Mouse (Mus musculus): ENCODE results near the gene Zyg11b. TPM values are rescaled to one million over a fixed set of nuclear protein-coding genes. Genes with fewer than 3 reads are reported as not detected.

The Zyg11b gene
- total and polyA plus RNA-seq, 3 experiments, result 9.3 to 14.2 (median 11.8) TPM

- H3K4me1 ChIP-seq (ENCODE audit: control insufficient read depth in 1 of 2, insufficient read depth in 2 of 2), result peaks cover 7 to 23% of the 10 kb centered on the region in 2 experiments; a peak in 3 of 4 replicates
- no peak overlapping the region for H3K4me3 ChIP-seq (replicated peaks in 1 of 3; ENCODE audit: low read depth in 2 of 3, low read length in 2 of 3, poor library complexity in 1 of 3)
- H3K79me2 ChIP-seq (replicated peaks; ENCODE audit: control insufficient read depth, extremely low read depth, insufficient read depth, poor library complexity, severe bottlenecking), result no peaks in the 10 kb centered on the region
- no peak overlapping the region for H3K9ac ChIP-seq (ENCODE audit: insufficient read depth, low read depth)
- TF ChIP-seq IRF4 (IDR thresholded peaks at IDR 0.05; ENCODE audit: low read depth, low read length) (no peak), MAX (IDR thresholded peaks at IDR 0.05; ENCODE audit: low read length) (0 out of 2 replicates have a peak, but pooled peaks have one; percentile 38)
- H3K4me2 ChIP-seq (ENCODE audit: insufficient read depth, low read depth, poor library complexity, severe bottlenecking), result no peak overlapping the region
- in situ Hi-C loops (cut with MboI; ENCODE audit: low pct_ligation_motif_present, low pct_unique_long_range_greater_than_20kb, low sequenced_read_pairs) (no loop called here), dilution Hi-C loops (cut with MboI; ENCODE audit: extremely low pct_ligation_motif_present, extremely low pct_unique_long_range_greater_than_20kb, low sequenced_read_pairs) (no loop called here)
- DNase-seq (ENCODE audit: extremely low read depth), result no peak
- H3K9me3 ChIP-seq (replicated peaks; ENCODE audit: low read length), result peaks cover 3% of the 10 kb centered on the region
- no peak overlapping the region for H3K27ac ChIP-seq (ENCODE audit: insufficient read depth, low read depth)
- no peaks in the 10 kb centered on the region for H3K36me3 ChIP-seq (replicated peaks in 1 of 2; ENCODE audit: control insufficient read depth in 1 of 2, insufficient read depth in 1 of 2, low read length in 1 of 2)
- no peaks in the 10 kb centered on the region for H3K27me3 ChIP-seq (replicated peaks)
These were observed 9.8 kb upstream of the Zyg11b start for GRCm38 (mm10) chr4:108310706-108311105.

GRCm38 (mm10) chr4:108302296-108302890 lies 1.5 kb upstream of the Zyg11b start:
- no peak overlapping the region for H3K9ac ChIP-seq (ENCODE audit: insufficient read depth, low read depth)
- in situ Hi-C loops (cut with MboI; ENCODE audit: low pct_ligation_motif_present, low pct_unique_long_range_greater_than_20kb, low sequenced_read_pairs), result no loop called here
- H3K4me1 ChIP-seq (ENCODE audit: control insufficient read depth in 1 of 2, insufficient read depth in 2 of 2), result peaks cover 6 to 30% of the 10 kb centered on the region in 2 experiments; a peak in 3 of 4 replicates
- dilution Hi-C loops (cut with MboI; ENCODE audit: extremely low pct_ligation_motif_present, extremely low pct_unique_long_range_greater_than_20kb, low sequenced_read_pairs), result no loop called here
- peaks cover 11% of the 10 kb centered on the region for H3K79me2 ChIP-seq (replicated peaks; ENCODE audit: control insufficient read depth, extremely low read depth, insufficient read depth, poor library complexity, severe bottlenecking)
- TF ChIP-seq USF1 (IDR thresholded peaks at IDR 0.05; ENCODE audit: low read depth, low read length), result no peak
- TF ChIP-seq SIN3A (IDR thresholded peaks at IDR 0.05; ENCODE audit: low read length), result no peak
- TF ChIP-seq ZC3H11A (IDR thresholded peaks at IDR 0.05; ENCODE audit: low read depth, low read length), result no peak
- no peak for TF ChIP-seq USF2 (conservative IDR thresholded peaks at IDR 0.05; ENCODE audit: low read depth, low read length)
- TF ChIP-seq SMC3 (IDR thresholded peaks at IDR 0.05; ENCODE audit: low read depth, low read length), result no peak
- TF ChIP-seq ETS1 (conservative IDR thresholded peaks at IDR 0.05; ENCODE audit: low read depth, low read length), result no peak
- no peak for TF ChIP-seq IRF4 (IDR thresholded peaks at IDR 0.05; ENCODE audit: low read depth, low read length)
- no peak for TF ChIP-seq RCOR1 (conservative IDR thresholded peaks at IDR 0.05; ENCODE audit: low read depth, low read length)
- TF ChIP-seq POLR2AphosphoS2 (IDR thresholded peaks at IDR 0.05; ENCODE audit: low read depth, low read length), result no peak
- TF ChIP-seq NELFE (IDR thresholded peaks at IDR 0.05; ENCODE audit: low read depth, low read length), result no peak
- no peak for TF ChIP-seq CTCF (conservative IDR thresholded peaks at IDR 0.05 in 1 of 2, IDR thresholded peaks at IDR 0.05 in 1 of 2; ENCODE audit: low read depth in 2 of 2, low read length in 2 of 2)
- H3K4me2 ChIP-seq (ENCODE audit: insufficient read depth, low read depth, poor library complexity, severe bottlenecking), result no peak overlapping the region
- H3K9me3 ChIP-seq (replicated peaks; ENCODE audit: low read length), result peaks cover 3% of the 10 kb centered on the region
- H3K27me3 ChIP-seq (replicated peaks), result no peaks in the 10 kb centered on the region
- no peak overlapping the region for H3K27ac ChIP-seq (ENCODE audit: insufficient read depth, low read depth)
- no peak overlapping the region for H3K4me3 ChIP-seq (replicated peaks in 1 of 3; ENCODE audit: low read depth in 2 of 3, low read length in 2 of 3, poor library complexity in 1 of 3)
- no peak for DNase-seq (ENCODE audit: extremely low read depth)
- peaks cover 0 to 5% of the 10 kb centered on the region in 2 experiments for H3K36me3 ChIP-seq (replicated peaks in 1 of 2; ENCODE audit: control insufficient read depth in 1 of 2, insufficient read depth in 1 of 2, low read length in 1 of 2)

- H3K79me2 ChIP-seq (replicated peaks; ENCODE audit: control insufficient read depth, extremely low read depth, insufficient read depth, poor library complexity, severe bottlenecking), result peaks cover 11% of the 10 kb centered on the region
- no peak for DNase-seq (ENCODE audit: extremely low read depth)
- in situ Hi-C loops (cut with MboI; ENCODE audit: low pct_ligation_motif_present, low pct_unique_long_range_greater_than_20kb, low sequenced_read_pairs) (no loop called here), dilution Hi-C loops (cut with MboI; ENCODE audit: extremely low pct_ligation_motif_present, extremely low pct_unique_long_range_greater_than_20kb, low sequenced_read_pairs) (no loop called here)
- peaks cover 0 to 5% of the 10 kb centered on the region in 2 experiments for H3K36me3 ChIP-seq (replicated peaks in 1 of 2; ENCODE audit: control insufficient read depth in 1 of 2, insufficient read depth in 1 of 2, low read length in 1 of 2)
- H3K4me2 ChIP-seq (ENCODE audit: insufficient read depth, low read depth, poor library complexity, severe bottlenecking), result peak overlapping the region; percentile 91
- no peak overlapping the region for H3K27ac ChIP-seq (ENCODE audit: insufficient read depth, low read depth)
- H3K9ac ChIP-seq (ENCODE audit: insufficient read depth, low read depth), result peak overlapping the region; percentile 97
- H3K9me3 ChIP-seq (replicated peaks; ENCODE audit: low read length), result peaks cover 2% of the 10 kb centered on the region
- peak overlapping the region; percentile 70 to 98 (median 88) for H3K4me3 ChIP-seq (replicated peaks in 1 of 3; ENCODE audit: low read depth in 2 of 3, low read length in 2 of 3, poor library complexity in 1 of 3)
- no peaks in the 10 kb centered on the region for H3K27me3 ChIP-seq (replicated peaks)
- peaks cover 6 to 30% of the 10 kb centered on the region in 2 experiments; a peak in 3 of 4 replicates for H3K4me1 ChIP-seq (ENCODE audit: control insufficient read depth in 1 of 2, insufficient read depth in 2 of 2)
- no peak for TF ChIP-seq JUND (conservative IDR thresholded peaks at IDR 0.05; ENCODE audit: low read depth, low read length)
- no peak for TF ChIP-seq MYC (IDR thresholded peaks at IDR 0.05; ENCODE audit: low read depth, low read length)
- no peak for TF ChIP-seq TCF12 (IDR thresholded peaks at IDR 0.05; ENCODE audit: low read depth, low read length)
- no peak for TF ChIP-seq NRF1 (IDR thresholded peaks at IDR 0.05; ENCODE audit: low read depth, low read length)
- no peak for TF ChIP-seq CTCF (conservative IDR thresholded peaks at IDR 0.05 in 1 of 2, IDR thresholded peaks at IDR 0.05 in 1 of 2; ENCODE audit: low read depth in 2 of 2, low read length in 2 of 2)
- TF ChIP-seq TBP (conservative IDR thresholded peaks at IDR 0.05; ENCODE audit: low read depth, low read length), result no peak
- no peak for TF ChIP-seq E2F4 (IDR thresholded peaks at IDR 0.05; ENCODE audit: insufficient replicate concordance, low read depth, low read length)
- TF ChIP-seq SMC3 (IDR thresholded peaks at IDR 0.05; ENCODE audit: low read depth, low read length), result no peak
- no peak for TF ChIP-seq ETS1 (conservative IDR thresholded peaks at IDR 0.05; ENCODE audit: low read depth, low read length)
- TF ChIP-seq CHD1 (IDR thresholded peaks at IDR 0.05; ENCODE audit: low read depth, low read length), result 0 out of 2 replicates have a peak, but pooled peaks have one; percentile 64
- peak; percentile 47; the same call in 1 of the 2 replicates for TF ChIP-seq MXI1 (IDR thresholded peaks at IDR 0.05; ENCODE audit: low read depth, low read length)
- TF ChIP-seq CHD2 (IDR thresholded peaks at IDR 0.05; ENCODE audit: low read length), result no peak
- no peak for TF ChIP-seq JUN (IDR thresholded peaks at IDR 0.05; ENCODE audit: insufficient read depth, low read depth, low read length)
- TF ChIP-seq USF1 (IDR thresholded peaks at IDR 0.05; ENCODE audit: low read depth, low read length), result no peak
- TF ChIP-seq IRF4 (IDR thresholded peaks at IDR 0.05; ENCODE audit: low read depth, low read length), result no peak
- no peak for TF ChIP-seq PAX5 (IDR thresholded peaks at IDR 0.05; ENCODE audit: low read length)
- no peak for TF ChIP-seq MAZ (IDR thresholded peaks at IDR 0.05; ENCODE audit: low read depth, low read length)
- TF ChIP-seq POLR2AphosphoS2 (IDR thresholded peaks at IDR 0.05; ENCODE audit: low read depth, low read length), result no peak
- TF ChIP-seq POLR2A (IDR thresholded peaks at IDR 0.05; ENCODE audit: low read depth, low read length), result no peak
These were observed 630 bp downstream of the Zyg11b start for GRCm38 (mm10) chr4:108300266-108300665.
